Mouse (Mus musculus) effector memory CD4-positive, alpha-beta T cell, adult 5 months (primary cell): Measurements from ENCODE around the gene Mmp27. TPM values are rescaled to one million over a fixed set of nuclear protein-coding genes. Genes with fewer than 3 reads are reported as not detected.

ENCODE experiments used
- polyA plus RNA-seq: library from polyadenylated mRNA; unstranded; fragments of 100-300 nt; shearing (Covaris generic); gene quantifications from one replicate; pipeline ENCODE4 v1.2.1, GENCODE M21; 2017

Gene Mmp27
- polyA plus RNA-seq: not detected

DNA sequence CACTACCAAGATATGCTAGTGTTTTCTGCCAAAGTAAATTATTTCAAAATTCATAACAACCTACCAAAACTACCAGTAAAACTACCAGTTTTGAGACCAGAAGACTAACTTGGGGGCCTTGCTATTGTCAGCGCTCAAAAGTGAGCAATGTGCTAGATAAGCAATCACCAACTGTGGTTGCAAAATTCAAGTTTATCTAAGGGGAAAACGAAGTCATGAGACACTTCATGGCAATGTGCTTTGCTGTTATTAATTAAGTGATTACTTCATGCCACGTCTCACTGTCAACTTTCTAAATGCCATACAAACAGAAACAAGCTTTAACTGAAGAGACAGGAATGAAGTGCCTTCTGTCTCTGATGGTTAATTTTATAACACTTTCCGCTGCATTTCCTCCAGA is at the start of gene Mmp27:
TSS of gene Mmp27 (plus strand) at position 235 of the 400 bp plus-strand sequence.

GRCm38 (mm10) chr9:7558221-7559017 is 12.8 kb upstream of the Mmp27 start, which contains the start of gene Mmp8:
Gene Mmp8, plus strand, starts transcription at chr9:7558456.

GRCm38 (mm10) chr9:7627931-7628330 is 56.7 kb downstream of the Mmp27 start, which contains the start of gene Mmp20:
Gene Mmp20, plus strand, starts transcription at chr9:7628231.

Other genes with a start within 250 kb of the Mmp27 start
- gene Mmp12, start 227.0 kb upstream of the Mmp27 start, polyA plus RNA-seq: 0.30 TPM
- gene Mmp1b, start 183.3 kb upstream of the Mmp27 start, polyA plus RNA-seq: not detected
- gene Mmp3, start 125.6 kb upstream of the Mmp27 start, polyA plus RNA-seq: not detected
- gene Mmp10, start 69.0 kb upstream of the Mmp27 start, polyA plus RNA-seq: 4.6 TPM
- not detected for gene Mmp8, start 12.9 kb upstream of the Mmp27 start, polyA plus RNA-seq
- not detected for gene Mmp20, start 56.8 kb downstream of the Mmp27 start, polyA plus RNA-seq
- not detected for gene Mmp7, start 120.7 kb downstream of the Mmp27 start, polyA plus RNA-seq
- 293 TPM for gene Tmem123, start 192.6 kb downstream of the Mmp27 start, polyA plus RNA-seq